Mouse (Mus musculus) olfactory bulb, adult 2 months (tissue): ENCODE results near the gene Mier2. TPM values are rescaled to one million over a fixed set of nuclear protein-coding genes. Genes with fewer than 3 reads are reported as not detected.

Source experiments
- H3K27ac ChIP-seq: fragments of 200-500 bp; 2 replicates; pipeline ENCODE4 v1.5.1; 2012; ENCODE audit warnings: low read depth, low read length; ENCODE audit not compliant: insufficient read depth
- H3K4me1 ChIP-seq: fragments of 200-500 bp; 2 replicates; pipeline ENCODE4 v1.6.1; 2012; ENCODE audit warnings: low read length; ENCODE audit not compliant: control insufficient read depth, insufficient read depth
- H3K4me3 ChIP-seq: fragments of 200-500 bp; 2 replicates; pipeline ENCODE4 v1.5.1; 2012; ENCODE audit warnings: mild to moderate bottlenecking, low read depth, low read length, moderate library complexity; ENCODE audit not compliant: insufficient read depth
- CTCF ChIP-seq: fragments of 200-500 bp; IDR thresholded peaks from 2 replicates; pipeline ENCODE4 v1.5.1; 2012; ENCODE audit warnings: low read depth, mild to moderate bottlenecking, low read length, moderate library complexity; ENCODE audit not compliant: insufficient read depth
- POLR2A ChIP-seq: fragments of 200-500 bp; IDR thresholded peaks from 2 replicates; pipeline ENCODE4 v1.6.1; 2012; ENCODE audit warnings: mild to moderate bottlenecking, low read depth, low read length, moderate library complexity; ENCODE audit not compliant: insufficient read depth
- WGBS: fragments of 180-500 bp; shearing (Covaris S2); methylation state at CpG from one replicate; pipeline ENCODE4 v1.1.7; 2018; 5-methylcytosine and 5-hydroxymethylcytosine counted together
- polyA plus RNA-seq: library from polyadenylated mRNA; stranded (reverse); fragments of >200 nt; gene quantifications from 2 replicates; pipeline ENCODE4 v1.2.4, GENCODE M21; 2012; ENCODE audit warnings: low replicate concordance; ENCODE audit not compliant: missing spikeins, insufficient read depth, insufficient read length

Mier2 gene
- polyA plus RNA-seq, 1 experiment = not detected

DNA sequence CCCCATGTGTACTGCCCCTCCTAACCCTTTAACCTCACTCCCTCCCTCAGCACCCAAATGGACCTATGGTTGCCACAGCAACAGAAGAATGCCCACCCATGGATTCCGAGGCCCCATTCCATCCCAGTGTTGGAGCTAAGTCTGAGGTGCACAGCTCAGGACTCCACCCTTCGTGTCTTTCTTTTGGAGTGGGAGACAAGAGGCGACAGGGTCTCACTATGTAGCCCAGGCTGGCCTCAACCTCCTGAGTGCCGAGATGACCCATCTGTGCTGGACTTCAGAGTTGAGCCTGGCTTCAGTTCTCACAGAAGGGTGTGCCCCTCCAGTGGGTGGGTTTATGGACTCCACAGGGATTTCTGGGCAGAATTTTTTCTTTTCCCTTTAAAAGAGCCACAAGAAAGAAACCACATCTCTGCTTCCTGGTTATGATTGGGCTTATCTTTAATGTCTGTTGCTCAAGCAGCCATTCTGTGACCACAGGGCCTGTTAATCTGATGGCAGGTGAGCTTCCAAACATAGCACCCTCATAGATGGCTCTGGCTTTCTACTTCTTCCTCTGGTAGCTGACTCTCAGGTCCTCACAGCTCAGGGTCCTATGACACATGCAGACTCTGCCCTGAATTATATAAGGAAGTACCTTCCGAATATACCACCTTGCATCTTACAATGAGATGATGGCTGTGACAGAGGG, 32.2 kb upstream of the Mier2 start, which contains the start of gene Theg:
Gene Theg (minus strand): TSS at position 271 of the 691 bp plus-strand sequence.
- Histone ChIP-seq H3K4me3 (no peak within 1 kb of the TSS), H3K27ac (no peak within 1 kb of the TSS), H3K4me1 (no peaks in the 10 kb centered on the region)
- TF ChIP-seq CTCF (no peak), POLR2A (no peak)
- WGBS = 86% methylated on average over 5 of the region's 5 CpGs

DNA sequence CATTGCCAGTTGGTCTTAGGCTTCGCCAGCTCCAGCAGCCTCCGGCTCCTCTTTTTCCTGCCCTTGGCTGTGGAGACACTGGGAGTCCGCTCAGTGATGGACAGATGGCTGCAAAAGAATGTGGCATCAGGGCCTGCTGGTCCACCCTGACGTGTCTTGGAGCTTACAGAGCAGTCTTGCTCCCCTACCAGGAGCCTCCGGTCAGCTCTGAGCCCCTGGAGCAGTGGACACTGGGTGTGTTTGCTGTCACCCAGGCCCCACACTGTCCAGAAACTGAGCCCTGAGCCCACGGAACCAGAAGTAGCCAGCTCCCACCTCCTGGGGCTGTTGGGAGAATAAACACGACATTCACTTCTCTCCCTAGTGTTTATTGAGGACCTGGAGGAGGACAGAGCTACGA, 31.2 kb upstream of the Mier2 start:
- Histone ChIP-seq H3K4me1 (no peaks in the 10 kb centered on the region), H3K27ac (no peak overlapping the region), H3K4me3 (no peak overlapping the region)
- WGBS = 82% methylated on average over 8 of the region's 8 CpGs
- TF ChIP-seq POLR2A = no peak
- TF ChIP-seq CTCF = no peak

DNA sequence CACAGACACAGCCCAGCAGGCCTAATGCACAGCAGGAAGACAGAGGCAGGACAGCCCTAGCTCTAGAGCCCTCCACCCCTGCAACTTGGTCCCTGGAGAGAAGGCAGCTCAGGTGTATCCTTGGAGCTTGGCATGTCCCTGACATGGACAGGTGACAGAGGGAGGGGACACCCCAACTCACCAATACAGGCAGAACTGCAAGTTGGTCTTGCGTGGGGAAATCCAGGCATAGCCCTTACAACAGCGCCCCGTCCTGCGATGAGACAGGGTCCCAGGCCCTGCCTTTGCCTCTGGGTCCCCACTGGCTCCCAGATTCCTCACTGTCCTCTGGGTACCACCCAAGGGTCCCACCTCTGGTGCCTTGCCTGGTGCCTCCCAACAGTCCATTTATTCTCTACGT, 30.7 kb upstream of the Mier2 start:
- Histone ChIP-seq H3K4me1 (no peaks in the 10 kb centered on the region), H3K27ac (no peak overlapping the region), H3K4me3 (no peak overlapping the region)
- no peak for TF ChIP-seq CTCF
- no peak for TF ChIP-seq POLR2A
- WGBS = 98% methylated on average over 5 of the region's 5 CpGs

DNA sequence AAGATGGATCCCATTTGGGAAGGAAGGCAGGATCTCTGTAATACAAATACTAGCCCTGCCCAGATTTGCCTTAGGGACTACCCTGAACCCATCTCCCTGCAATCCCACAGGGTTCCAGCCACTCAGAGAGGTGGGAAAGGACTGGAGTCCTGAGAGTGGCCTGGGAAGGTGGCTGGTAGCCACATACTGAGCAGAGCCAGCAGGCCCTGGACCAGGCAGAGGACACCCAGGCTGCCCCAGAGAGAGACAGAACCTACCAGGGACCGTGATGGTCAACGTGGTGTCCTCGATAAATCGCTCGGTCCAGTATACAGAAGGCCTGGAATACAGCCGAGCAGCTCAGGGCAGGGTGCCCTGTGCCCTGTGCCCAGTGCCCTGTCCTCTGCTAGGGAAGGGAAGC, 30.1 kb upstream of the Mier2 start:
- no peak for TF ChIP-seq POLR2A
- H3K27ac ChIP-seq = no peak overlapping the region
- H3K4me1 ChIP-seq = no peaks in the 10 kb centered on the region
- 89% methylated on average over 6 of the region's 6 CpGs for WGBS
- H3K4me3 ChIP-seq = no peak overlapping the region

DNA sequence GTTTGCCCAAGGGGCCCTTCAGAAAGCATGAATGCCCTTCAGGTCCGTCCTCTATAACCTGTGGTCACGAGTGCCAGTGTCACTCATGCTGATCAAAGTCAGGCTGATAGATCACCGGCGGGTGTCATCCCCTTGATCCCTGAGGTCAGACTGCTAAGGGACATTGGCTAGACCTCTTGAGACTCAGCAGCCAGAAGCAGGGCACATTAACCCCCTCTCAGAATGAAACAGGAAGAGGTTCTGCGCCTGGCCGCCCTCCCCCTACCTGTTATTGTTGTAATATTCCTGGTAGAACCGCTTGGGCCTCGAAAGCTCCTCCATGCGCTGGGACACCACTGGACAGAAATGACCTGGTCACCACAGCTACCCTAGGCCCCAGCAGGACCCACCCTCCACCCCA, 29.4 kb upstream of the Mier2 start:
- H3K4me1 ChIP-seq = no peaks in the 10 kb centered on the region
- WGBS = 86% methylated on average over 9 of the region's 9 CpGs
- no peak overlapping the region for H3K4me3 ChIP-seq
- no peak for TF ChIP-seq CTCF
- no peak for TF ChIP-seq POLR2A
- no peak overlapping the region for H3K27ac ChIP-seq

DNA sequence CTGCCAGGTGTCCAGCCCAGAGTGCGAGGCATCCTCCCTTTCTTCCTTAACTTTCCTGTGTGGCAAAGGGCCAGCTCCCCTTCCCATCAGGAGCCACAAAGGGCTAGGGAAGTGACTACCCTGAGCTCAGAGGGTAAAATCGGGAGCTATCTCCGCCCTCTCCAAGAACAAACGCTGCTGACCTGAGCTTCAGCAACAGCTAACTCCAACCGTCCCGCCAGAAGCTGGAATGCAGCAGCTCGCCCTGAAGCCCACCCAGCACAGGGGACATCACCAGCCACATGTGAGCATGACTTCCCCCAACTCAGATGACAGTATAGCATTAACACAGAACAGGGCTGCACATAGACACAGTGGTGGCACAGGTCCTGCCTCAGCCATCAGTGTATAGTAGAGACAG, 29.0 kb upstream of the Mier2 start:
- no peak overlapping the region for H3K27ac ChIP-seq
- no peak overlapping the region for H3K4me3 ChIP-seq
- H3K4me1 ChIP-seq = no peaks in the 10 kb centered on the region
- TF ChIP-seq CTCF (no peak), POLR2A (no peak)
- WGBS = 71% methylated on average over 7 of the region's 7 CpGs

DNA sequence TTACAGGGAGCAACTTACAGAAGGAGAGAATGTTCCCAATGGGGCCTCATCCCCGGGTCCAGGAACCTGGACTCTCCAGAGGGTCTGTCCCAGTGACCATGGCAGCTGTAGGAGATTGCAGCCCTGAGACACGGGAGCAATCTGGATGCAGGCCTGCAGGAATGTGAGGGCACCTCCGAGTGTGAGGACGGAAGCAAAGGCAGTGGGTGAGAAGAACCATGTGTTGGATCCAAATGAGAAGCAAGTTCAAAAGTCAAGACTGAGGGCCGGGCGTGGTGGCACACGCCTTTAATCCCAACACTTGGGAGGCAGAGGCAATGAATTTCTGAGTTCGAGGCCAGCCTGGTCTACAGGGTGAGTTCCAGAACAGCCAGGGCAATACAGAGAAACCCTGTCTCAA, 26.5 kb upstream of the Mier2 start:
- Histone ChIP-seq H3K4me3 (no peak overlapping the region), H3K4me1 (no peaks in the 10 kb centered on the region), H3K27ac (no peak overlapping the region)
- TF ChIP-seq CTCF (no peak), POLR2A (no peak)
- WGBS = 89% methylated on average over 8 of the region's 8 CpGs

DNA sequence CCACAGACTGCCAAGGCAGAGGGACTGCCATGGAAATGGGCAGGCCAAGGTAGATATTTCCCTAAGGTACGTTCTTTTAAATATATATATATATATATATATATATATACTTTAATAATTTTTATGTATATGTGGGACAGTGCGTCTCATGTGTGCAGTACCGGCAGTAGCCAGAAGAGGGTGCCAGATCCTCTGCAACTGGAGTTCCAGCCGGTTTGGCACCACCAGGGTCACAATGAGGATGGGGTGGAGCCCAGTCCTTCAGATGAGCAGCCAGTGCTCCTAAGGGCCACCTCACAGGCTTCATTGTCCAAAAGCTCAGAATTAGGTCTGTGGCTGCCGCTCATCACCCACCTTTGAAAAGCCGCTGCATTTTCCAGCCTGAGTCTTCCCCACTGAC, 25.8 kb upstream of the Mier2 start:
- Histone ChIP-seq H3K4me1 (no peaks in the 10 kb centered on the region), H3K4me3 (no peak overlapping the region), H3K27ac (no peak overlapping the region)
- no peak for TF ChIP-seq POLR2A
- TF ChIP-seq CTCF = no peak
- 41% methylated on average over 6 of the region's 6 CpGs for WGBS

DNA sequence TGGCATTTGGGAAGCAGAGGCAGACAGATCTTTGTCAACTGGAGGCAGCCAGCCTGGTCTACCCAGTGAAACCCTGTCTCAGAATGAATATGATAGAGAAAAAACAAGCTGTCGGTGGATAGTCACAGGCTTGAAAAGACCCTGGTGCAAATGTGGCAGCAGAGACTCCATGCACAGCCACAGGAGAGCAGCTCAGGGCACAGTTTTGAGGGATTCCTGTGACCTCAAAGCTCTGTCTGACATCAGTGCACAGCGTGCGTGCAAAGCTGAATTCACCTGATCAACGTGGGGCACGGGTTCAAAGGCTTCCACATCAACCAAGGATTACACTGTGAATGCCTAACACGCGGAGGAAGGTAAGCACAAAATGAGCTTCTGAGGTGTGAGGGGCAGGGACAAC, 25.4 kb upstream of the Mier2 start:
- no peak for TF ChIP-seq POLR2A
- WGBS = 75% methylated on average over 7 of the region's 7 CpGs
- Histone ChIP-seq H3K4me3 (no peak overlapping the region), H3K4me1 (no peaks in the 10 kb centered on the region), H3K27ac (no peak overlapping the region)

DNA sequence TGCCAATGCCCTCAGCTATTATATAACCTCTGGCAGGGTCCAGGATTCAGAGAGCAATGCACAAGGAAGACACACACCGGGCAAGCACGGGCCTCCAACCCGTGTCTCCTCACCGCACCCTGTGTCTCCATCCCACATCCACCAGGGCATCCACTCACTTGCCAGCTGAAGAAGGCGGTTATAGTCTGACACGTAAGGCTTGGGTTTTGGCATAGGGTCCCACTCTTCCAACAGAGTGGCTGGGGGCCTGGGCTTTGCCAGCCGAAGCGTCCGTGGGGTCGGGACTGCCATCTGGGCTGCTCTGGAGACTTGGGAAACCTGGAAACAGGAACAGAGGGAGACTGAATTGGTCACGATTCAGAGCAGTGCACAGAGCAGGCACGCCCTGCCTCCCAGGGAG, 24.8 kb upstream of the Mier2 start:
- Histone ChIP-seq H3K4me1 (no peaks in the 10 kb centered on the region), H3K27ac (no peak overlapping the region), H3K4me3 (no peak overlapping the region)
- TF ChIP-seq CTCF = no peak
- WGBS = 81% methylated on average over 12 of the region's 12 CpGs
